Mouse (Mus musculus) brain, embryonic 14.5 days (tissue): Measurements from ENCODE around the gene Cntnap1. TPM values are rescaled to one million over a fixed set of nuclear protein-coding genes. Genes with fewer than 3 reads are reported as not detected.

Experiments
- DNase-seq: peaks from one replicate; pipeline ENCODE4 v3.0.0-alpha.2; 2011; ENCODE audit warnings: low read depth
- CTCF ChIP-seq: fragments of 200-500 bp; IDR thresholded peaks from 2 replicates; pipeline ENCODE4 v1.5.1; 2012; ENCODE audit warnings: inconsistent platforms, mild to moderate bottlenecking, moderate library complexity, borderline replicate concordance; ENCODE audit not compliant: insufficient read depth, insufficient read length; ENCODE audit errors: extremely low read depth
- POLR2A ChIP-seq: fragments of 200-500 bp; IDR thresholded peaks from 2 replicates; pipeline ENCODE4 v1.6.1; 2012; ENCODE audit warnings: mild to moderate bottlenecking, inconsistent platforms, borderline replicate concordance; ENCODE audit not compliant: poor library complexity, insufficient read depth, insufficient read length, severe bottlenecking; ENCODE audit errors: extremely low read depth
- polyA plus RNA-seq: library from polyadenylated mRNA; depleted of rRNA; stranded (reverse); fragments of >200 nt; gene quantifications from 2 replicates; pipeline ENCODE4 v1.2.3, GENCODE M21; 2012

Cntnap1 gene
- polyA plus RNA-seq, 1 experiment, result 6.9 TPM

GRCm38 (mm10) chr11:101175636-101176116 lies 5.4 kb downstream of the Cntnap1 start:
- peak; percentile 59 for DNase-seq
- TF ChIP-seq POLR2A (no peak), CTCF (no peak)

- no peak for TF ChIP-seq POLR2A
- peak; percentile 34; the same call in 1 of the 2 replicates for TF ChIP-seq CTCF
- peak; percentile 51 for DNase-seq
Measured at GRCm38 (mm10) chr11:101176117-101176691, 5.9 kb downstream of the Cntnap1 start.

DNA sequence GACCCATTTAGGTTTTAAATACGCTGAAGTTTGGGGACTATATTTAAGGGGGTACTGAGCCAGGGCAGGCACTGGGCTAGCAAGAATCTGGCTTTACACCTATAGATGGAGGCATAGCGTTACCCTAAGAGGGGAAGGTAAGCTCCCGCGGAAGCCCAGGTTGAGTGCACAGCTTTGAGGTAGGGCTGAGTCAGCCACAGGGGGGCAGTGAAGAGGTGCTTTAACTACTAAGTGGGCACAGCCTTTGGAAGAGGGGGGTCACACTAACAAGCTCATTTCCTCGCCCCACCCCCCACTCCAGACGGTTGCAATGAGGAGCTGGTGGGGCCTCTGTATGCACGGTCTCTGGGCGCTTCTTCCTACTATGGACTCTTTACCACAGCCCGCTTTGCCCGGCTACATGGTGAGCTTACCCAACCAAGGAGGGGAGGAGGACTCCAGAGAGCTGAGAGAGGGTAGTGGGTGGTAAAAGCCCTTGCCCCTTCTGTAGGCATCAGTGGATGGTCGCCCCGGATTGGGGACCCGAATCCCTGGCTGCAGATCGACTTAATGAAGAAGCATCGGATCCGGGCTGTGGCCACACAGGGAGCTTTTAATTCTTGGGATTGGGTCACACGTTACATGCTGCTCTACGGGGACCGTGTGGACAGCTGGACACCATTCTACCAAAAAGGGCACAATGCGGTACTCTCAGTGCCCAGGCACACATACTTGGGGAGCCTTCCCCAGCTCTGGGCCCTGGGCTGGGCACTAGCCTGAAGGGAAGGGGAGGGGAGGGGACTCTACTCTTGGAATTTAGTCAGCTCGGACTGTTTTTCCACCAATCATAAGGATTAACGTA lies 6.8 kb downstream of the Cntnap1 start:
- peak; percentile 65 for DNase-seq
- TF ChIP-seq CTCF (peak; percentile 61; the same call in 1 of the 2 replicates), POLR2A (no peak)

DNA sequence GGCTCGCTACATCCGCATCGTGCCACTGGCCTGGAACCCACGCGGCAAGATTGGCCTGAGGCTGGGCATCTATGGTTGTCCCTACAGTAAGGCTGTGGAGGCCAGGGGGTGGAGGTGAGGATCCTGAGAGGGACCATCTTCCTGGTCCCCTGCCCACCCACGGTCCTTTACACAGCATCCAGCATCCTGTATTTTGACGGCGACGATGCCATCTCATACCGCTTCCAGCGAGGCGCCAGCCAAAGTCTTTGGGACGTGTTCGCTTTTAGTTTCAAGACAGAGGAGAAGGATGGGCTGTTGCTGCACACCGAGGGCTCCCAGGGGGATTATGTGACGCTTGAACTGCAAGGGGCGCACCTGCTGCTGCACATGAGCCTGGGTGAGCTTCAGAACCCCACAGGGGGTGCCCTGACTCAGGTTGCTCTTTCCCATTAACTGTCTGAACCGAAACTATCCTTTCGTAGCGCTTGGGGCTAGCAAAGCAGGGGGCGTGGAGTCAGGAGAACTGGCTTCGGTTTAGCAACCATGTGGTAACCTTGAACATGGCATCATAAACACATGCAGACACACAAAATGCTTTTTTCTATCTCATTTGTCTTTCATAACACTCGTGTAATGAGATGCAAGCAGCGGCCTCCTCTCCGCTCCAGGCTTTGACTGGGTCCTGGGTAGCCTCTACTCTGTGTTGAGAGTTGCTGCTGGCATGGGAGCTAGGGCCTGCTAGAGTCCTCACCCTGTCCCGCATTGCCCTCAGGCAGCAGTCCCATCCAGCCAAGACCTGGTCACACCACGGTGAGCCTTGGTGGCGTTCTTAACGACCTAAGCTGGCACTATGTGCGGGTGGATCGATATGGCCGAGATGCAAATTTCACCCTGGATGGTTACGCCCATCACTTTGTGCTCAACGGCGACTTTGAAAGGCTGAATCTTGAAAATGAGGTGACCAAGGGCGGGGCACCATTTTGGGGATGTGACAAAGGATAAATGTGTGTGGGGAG lies 8.0 kb downstream of the Cntnap1 start:
- no peak for DNase-seq
- TF ChIP-seq CTCF, result no peak
- no peak for TF ChIP-seq POLR2A

GRCm38 (mm10) chr11:101179306-101179705 lies 9.0 kb downstream of the Cntnap1 start:
- TF ChIP-seq POLR2A, result no peak
- TF ChIP-seq CTCF, result no peak
- no peak for DNase-seq

GRCm38 (mm10) chr11:101180261-101180660 lies 9.9 kb downstream of the Cntnap1 start:
- TF ChIP-seq CTCF (no peak), POLR2A (no peak)
- DNase-seq, result no peak

- TF ChIP-seq POLR2A (no peak), CTCF (peak; percentile 80)
- peak; percentile 71 for DNase-seq
Measured at GRCm38 (mm10) chr11:101180846-101181740, 10.8 kb downstream of the Cntnap1 start.

DNA sequence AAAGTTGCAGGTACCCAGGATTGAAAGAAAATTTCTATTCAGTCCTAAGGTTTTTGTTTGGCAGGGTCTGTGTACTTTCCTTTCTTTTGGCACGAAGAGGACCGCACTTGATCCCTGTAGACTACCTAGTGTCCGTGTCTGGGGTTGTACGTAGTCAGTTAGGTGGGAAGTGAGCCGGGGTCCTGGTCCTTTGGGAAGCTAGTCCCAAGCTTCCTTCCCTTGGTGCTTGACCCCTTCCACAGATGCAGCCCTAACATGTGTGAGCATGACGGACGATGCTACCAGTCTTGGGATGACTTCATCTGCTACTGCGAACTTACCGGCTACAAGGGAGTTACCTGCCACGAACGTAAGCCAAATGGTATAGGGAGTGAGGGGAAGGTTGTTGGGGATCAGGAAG lies 11.6 kb downstream of the Cntnap1 start:
- no peak for TF ChIP-seq POLR2A
- TF ChIP-seq CTCF, result no peak
- DNase-seq, result no peak

DNA sequence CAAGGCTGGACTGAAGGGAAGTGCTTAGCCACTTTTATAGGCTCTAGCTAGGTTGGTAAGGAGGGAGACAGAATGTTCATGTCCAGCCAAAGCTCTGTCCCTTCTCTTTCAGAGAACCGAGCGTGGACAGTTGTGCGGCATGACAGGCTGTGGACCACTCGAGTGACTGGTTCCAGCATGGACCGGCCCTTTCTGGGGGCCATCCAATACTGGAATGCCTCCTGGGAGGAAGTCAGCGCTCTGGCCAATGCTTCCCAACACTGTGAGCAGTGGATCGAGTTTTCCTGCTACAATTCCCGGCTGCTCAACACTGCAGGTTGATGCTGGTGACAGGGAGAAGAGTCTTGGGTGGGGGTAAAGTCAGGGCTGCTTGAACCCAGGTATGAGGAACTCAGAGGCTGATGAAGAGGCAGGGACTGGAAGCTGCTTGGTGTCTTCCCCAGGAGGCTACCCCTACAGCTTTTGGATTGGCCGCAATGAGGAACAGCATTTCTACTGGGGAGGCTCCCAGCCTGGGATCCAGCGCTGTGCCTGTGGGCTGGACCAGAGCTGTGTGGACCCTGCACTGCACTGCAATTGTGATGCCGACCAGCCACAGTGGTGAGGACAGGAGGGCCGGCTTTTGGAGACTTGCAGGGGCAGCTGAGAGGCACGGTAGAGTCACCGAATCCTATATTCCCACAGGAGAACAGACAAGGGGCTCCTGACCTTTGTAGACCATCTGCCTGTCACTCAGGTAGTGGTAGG lies 12.6 kb downstream of the Cntnap1 start:
- TF ChIP-seq POLR2A (no peak), CTCF (no peak)

GRCm38 (mm10) chr11:101184984-101185383 lies 14.7 kb downstream of the Cntnap1 start:
- DNase-seq, result no peak
- TF ChIP-seq CTCF (no peak), POLR2A (no peak)

More for the DNA sequence above, 12.6 kb downstream of the Cntnap1 start:
- DNase-seq, result no peak

DNA sequence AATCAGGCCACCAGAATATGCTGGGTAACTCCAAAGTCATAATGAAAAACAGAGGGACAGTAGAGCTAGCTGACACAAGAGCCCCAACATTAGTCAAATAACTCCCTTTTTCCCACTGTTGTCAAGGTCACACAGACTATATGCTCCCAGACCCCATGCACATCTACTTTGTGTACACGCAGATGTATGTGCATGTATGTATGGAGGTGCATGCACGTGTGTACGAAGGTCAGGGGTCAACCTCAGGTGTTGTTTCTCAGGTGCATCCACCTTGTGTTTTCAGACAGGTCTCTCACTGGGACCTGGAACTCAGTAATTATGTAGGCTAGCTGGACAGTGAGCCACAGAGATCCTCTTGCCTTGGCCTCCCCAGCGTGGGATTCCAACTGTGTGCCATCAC lies 15.1 kb downstream of the Cntnap1 start:
- DNase-seq, result no peak
- TF ChIP-seq CTCF (no peak), POLR2A (no peak)
